Comparison of ENCODE assay signal across 8 mouse cellular contexts in the genomic region with DNA sequence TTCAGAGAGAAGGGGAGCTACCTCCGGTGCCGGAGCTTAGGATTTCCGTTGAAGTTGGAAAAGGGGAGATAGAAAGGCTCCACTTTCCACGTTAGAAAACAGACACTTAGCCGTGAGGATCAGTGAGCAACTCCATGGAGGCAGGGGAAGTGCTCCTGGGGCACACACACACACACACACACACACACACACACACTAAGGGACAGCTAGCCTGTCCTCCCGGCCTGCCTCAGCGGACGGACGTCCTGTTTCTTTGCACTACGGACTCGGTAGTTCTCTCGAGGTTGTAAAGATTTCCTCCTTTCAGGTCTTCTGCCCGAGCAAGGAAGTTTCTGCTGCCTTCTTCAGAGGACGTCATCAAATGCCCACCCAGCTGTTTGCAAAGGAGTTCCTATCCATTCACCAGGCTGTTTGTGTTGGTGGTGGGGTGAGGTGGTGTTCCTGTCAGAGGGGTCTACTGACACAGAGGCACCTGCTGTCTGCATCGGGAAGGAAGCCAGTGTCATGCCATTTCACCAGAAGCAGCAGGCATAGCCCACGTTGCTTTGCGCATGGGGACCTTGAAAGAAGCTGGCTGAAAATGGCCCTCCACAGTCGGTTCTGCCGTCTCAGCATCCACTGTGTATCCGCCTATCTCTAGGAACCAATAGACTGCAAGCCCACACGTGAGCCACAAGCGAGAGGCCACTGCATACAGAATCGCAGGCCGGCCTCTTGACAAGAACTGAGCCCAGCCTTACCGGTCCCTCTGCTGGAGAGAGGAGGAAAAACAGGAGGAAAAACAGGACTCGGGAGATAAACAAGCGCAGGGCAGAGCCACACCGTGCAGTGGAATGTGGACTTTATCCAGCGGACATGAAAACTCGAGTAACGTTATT. TPM values are rescaled to one million over a fixed set of nuclear protein-coding genes. Genes with fewer than 3 reads are reported as not detected.
DNase-seq lines count a peak whose midpoint lies in the region; ATAC-seq lines count a peak whose summit lies in the region.

No protein-coding gene starts in this region.

- H3K4me1 ChIP-seq in embryonic facial prominence, embryonic 14.5 days (ENCODE audit: control insufficient read depth, insufficient read depth, low read length) = peaks cover 5% of the 10 kb centered on the region
- peaks cover 12% of the 10 kb centered on the region for H3K4me1 ChIP-seq in limb, embryonic 13.5 days
- H3K4me1 ChIP-seq in midbrain, embryonic 15.5 days = peaks cover 10% of the 10 kb centered on the region

- H3K27me3 ChIP-seq in embryonic facial prominence, embryonic 14.5 days (replicated peaks; ENCODE audit: control insufficient read depth, insufficient read depth, low read length) = peaks cover 6% of the 10 kb centered on the region; the same call in 1 of the 2 replicates
- H3K27me3 ChIP-seq in limb, embryonic 13.5 days = peaks cover 48% of the 10 kb centered on the region
- H3K27me3 ChIP-seq in midbrain, embryonic 15.5 days (replicated peaks) = peaks cover 6% of the 10 kb centered on the region

- peak overlapping the region; percentile 38; the same call in 1 of the 2 replicates for H3K9ac ChIP-seq in embryonic facial prominence, embryonic 14.5 days (ENCODE audit: low read depth, low read length)
- no peak overlapping the region; the same call in 1 of the 2 replicates for H3K9ac ChIP-seq in limb, embryonic 13.5 days
- 0 out of 2 replicates have a peak overlapping the region, but pooled peaks have one; percentile 3 for H3K9ac ChIP-seq in midbrain, embryonic 15.5 days

- peak; percentile 87 for ATAC-seq in embryonic facial prominence, embryonic 14.5 days (ENCODE audit: low read depth)
- peak; percentile 85 for ATAC-seq in limb, embryonic 13.5 days (ENCODE audit: low FRiP score, low read depth)
- peak; percentile 96 for ATAC-seq in midbrain, embryonic 15.5 days (replicated peaks)

- 24% methylated on average over 31 of the region's 31 CpGs for WGBS in embryonic facial prominence, embryonic 14.5 days
- 22% methylated on average over 31 of the region's 31 CpGs for whole genome bisulfite sequencing in limb, embryonic 13.5 days
- 16% methylated on average over 31 of the region's 31 CpGs for WGBS in midbrain, embryonic 15.5 days

- no peak overlapping the region for H3K4me3 ChIP-seq in embryonic facial prominence, embryonic 14.5 days (ENCODE audit: low read depth, low read length)
- H3K4me3 ChIP-seq in limb, embryonic 13.5 days = no peak overlapping the region
- peak overlapping the region; percentile 17 for H3K4me3 ChIP-seq in midbrain, embryonic 15.5 days

- DNase-seq in 416B (ENCODE audit: low read depth) = peak; percentile 89
- peak; percentile 22 to 66 for DNase-seq in adrenal gland, postnatal 4 days (ENCODE audit: low spot score in 2 of 2)
- peak; percentile 90 for DNase-seq in embryonic facial prominence, embryonic 14.5 days (ENCODE audit: low spot score)
- DNase-seq in heart, adult 8-10 months (ENCODE audit: low spot score) = peak; percentile 90
- peak; percentile 96 to 98 for DNase-seq in kidney, adult 8-10 months
- peak; percentile 53 to 74 for DNase-seq in spleen, postnatal 10 days (ENCODE audit: low spot score in 2 of 2)

- no peaks in the 10 kb centered on the region for H3K36me3 ChIP-seq in embryonic facial prominence, embryonic 14.5 days (ENCODE audit: control insufficient read depth, insufficient read depth, low read length)
- H3K36me3 ChIP-seq in limb, embryonic 13.5 days = no peaks in the 10 kb centered on the region
- H3K36me3 ChIP-seq in midbrain, embryonic 15.5 days (replicated peaks) = no peaks in the 10 kb centered on the region

- no peaks in the 10 kb centered on the region for H3K9me3 ChIP-seq in embryonic facial prominence, embryonic 14.5 days (ENCODE audit: control insufficient read depth, low read length)
- no peaks in the 10 kb centered on the region for H3K9me3 ChIP-seq in limb, embryonic 13.5 days
- H3K9me3 ChIP-seq in midbrain, embryonic 15.5 days = no peaks in the 10 kb centered on the region

- H3K4me2 ChIP-seq in embryonic facial prominence, embryonic 14.5 days (ENCODE audit: low read depth, low read length) = peak overlapping the region; percentile 38
- peak overlapping the region; percentile 48 for H3K4me2 ChIP-seq in limb, embryonic 13.5 days (replicated peaks)
- H3K4me2 ChIP-seq in midbrain, embryonic 15.5 days = peak overlapping the region; percentile 48

- H3K27ac ChIP-seq in embryonic facial prominence, embryonic 14.5 days (replicated peaks; ENCODE audit: low read depth, low read length) = no peak overlapping the region
- no peak overlapping the region for H3K27ac ChIP-seq in limb, embryonic 13.5 days
- H3K27ac ChIP-seq in midbrain, embryonic 15.5 days = peak overlapping the region; percentile 40

RNA-seq across cellular contexts. Expression of gene Marc2, which starts 5.7 kb away (rescaled TPM):
- 100 to 1,000 TPM; 259 to 308 TPM for total RNA-seq in adrenal gland, postnatal 4 days (2021)
- polyA plus RNA-seq in embryonic facial prominence, embryonic 14.5 days (2014; fragmentation: Nextera tagmentation; extraction: Ambion mirVana) = 212 and 218 TPM in 2 replicates
- 100 to 1,000 TPM; 113 to 146 (median 132) TPM for total RNA-seq in heart, adult 8-10 months (2022)
- 167 and 203 TPM in 2 replicates for polyA plus RNA-seq in limb, embryonic 13.5 days (2015; fragmentation: Nextera tagmentation; extraction: Ambion mirVana)
- polyA plus RNA-seq in midbrain, embryonic 15.5 days (2015; fragmentation: Nextera tagmentation; extraction: Ambion mirVana) = 96.7 and 117 TPM in 2 replicates

RNA-seq across cellular contexts. Expression of gene C130074G19Rik, which starts 31.0 kb away (rescaled TPM):
- 10 to 100 TPM; 31.8 to 32.5 TPM for total RNA-seq in adrenal gland, postnatal 4 days (2021)
- polyA plus RNA-seq in embryonic facial prominence, embryonic 14.5 days (2014; fragmentation: Nextera tagmentation; extraction: Ambion mirVana) = 2.3 and 2.7 TPM in 2 replicates
- total RNA-seq in heart, adult 8-10 months (2022) = 10 to 100 TPM; 15.4 to 19.9 (median 18.0) TPM
- 1.1 and 1.6 TPM in 2 replicates for polyA plus RNA-seq in limb, embryonic 13.5 days (2015; fragmentation: Nextera tagmentation; extraction: Ambion mirVana)
- polyA plus RNA-seq in midbrain, embryonic 15.5 days (2015; fragmentation: Nextera tagmentation; extraction: Ambion mirVana) = 0.84 and 1.2 TPM in 2 replicates

RNA-seq across cellular contexts. Expression of gene Marc1, which starts 40.9 kb away (rescaled TPM):
- total RNA-seq in adrenal gland, postnatal 4 days (2021) = 10 to 100 TPM in 1 of 2 experiments, under 1 TPM in 1; 0.98 to 17.2 TPM
- 0.08 and 0.24 TPM in 2 replicates for polyA plus RNA-seq in embryonic facial prominence, embryonic 14.5 days (2014; fragmentation: Nextera tagmentation; extraction: Ambion mirVana)
- not detected for total RNA-seq in heart, adult 8-10 months (2022)
- polyA plus RNA-seq in limb, embryonic 13.5 days (2015; fragmentation: Nextera tagmentation; extraction: Ambion mirVana) = 0.11 and 0.14 TPM in 2 replicates
- 0.13 TPM in 1 of 2 replicates, not detected in the other for polyA plus RNA-seq in midbrain, embryonic 15.5 days (2015; fragmentation: Nextera tagmentation; extraction: Ambion mirVana)

Comparison
In these comparisons a context has a peak if more than half of its experiments do, and no peak if none do; other contexts are left out.
1. DNase-seq: peak in every context shown above with its lines; median percentile 97 in kidney, adult 8-10 months; 90 in embryonic facial prominence, embryonic 14.5 days; 90 in heart, adult 8-10 months; 89 in 416B; 64 in spleen, postnatal 10 days; 44 in adrenal gland, postnatal 4 days.